Mouse (Mus musculus): ENCODE data around the gene Ints7.

The Ints7 gene

DNA sequence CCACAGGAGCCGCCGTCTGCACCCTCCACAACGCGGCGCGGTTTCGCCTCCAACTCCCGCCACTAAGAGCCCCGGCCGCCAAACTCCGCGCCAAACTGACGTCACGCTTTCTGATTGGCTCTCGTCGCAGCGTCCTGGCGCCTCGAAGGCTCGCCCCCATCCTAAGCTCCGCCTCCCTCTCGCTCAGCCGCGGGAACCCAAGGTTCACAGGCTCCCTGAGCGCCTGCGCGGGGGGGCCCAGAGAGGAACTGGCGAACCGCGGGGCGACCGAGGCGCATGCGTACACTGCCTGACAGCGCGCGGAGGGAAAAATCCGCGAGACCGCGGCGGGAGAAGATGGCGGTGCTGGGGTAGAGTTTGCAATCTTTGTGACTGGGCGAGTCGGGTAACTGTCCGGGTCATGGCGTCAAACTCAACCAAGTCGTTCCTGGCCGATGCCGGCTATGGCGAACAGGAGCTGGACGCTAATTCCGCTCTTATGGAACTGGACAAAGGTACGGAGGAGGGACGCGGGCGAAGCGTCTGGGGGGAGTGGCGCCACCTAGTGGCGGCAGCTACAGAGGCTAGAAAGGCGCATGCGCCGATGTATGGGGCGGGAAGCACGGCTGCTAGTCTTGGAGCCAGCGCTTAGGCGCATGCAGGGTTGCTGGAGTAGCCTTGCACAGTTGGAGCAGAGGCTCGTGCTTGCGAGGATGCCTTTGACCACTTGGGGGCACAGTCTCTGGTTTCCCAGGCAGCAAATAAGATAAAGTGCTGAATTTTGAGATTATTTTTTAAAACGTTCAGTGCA, at the start of gene Ints7, which contains the start of gene Dtl:
Ints7 (plus strand) TSS at position 179 of the 790 bp plus-strand sequence.
Dtl (minus strand) TSS at position 87 of the 790 bp plus-strand sequence.
- DNase-seq (ENCODE audit: low read depth, low spot score), result peak; percentile 100

DNA sequence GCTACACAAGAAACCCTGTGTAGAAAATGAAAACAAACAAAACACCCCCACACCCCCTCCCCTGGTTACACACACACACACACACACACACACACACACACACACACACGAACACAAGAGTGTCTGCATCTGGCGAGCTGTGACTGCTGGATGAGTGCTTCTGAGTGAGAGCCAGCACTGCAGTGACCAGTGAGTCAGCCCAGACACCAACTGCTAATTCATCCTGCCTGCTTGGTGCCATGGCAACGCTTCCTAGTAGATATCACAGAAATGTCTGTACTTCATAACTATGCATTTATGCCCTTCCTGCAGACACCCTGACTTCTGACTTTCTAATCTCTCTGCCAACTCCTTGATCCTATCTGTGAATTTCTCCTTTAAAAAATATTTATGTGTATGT, 48.3 kb upstream of the Ints7 start:
- DNase-seq (ENCODE audit: low read depth, low spot score), result no peak

DNA sequence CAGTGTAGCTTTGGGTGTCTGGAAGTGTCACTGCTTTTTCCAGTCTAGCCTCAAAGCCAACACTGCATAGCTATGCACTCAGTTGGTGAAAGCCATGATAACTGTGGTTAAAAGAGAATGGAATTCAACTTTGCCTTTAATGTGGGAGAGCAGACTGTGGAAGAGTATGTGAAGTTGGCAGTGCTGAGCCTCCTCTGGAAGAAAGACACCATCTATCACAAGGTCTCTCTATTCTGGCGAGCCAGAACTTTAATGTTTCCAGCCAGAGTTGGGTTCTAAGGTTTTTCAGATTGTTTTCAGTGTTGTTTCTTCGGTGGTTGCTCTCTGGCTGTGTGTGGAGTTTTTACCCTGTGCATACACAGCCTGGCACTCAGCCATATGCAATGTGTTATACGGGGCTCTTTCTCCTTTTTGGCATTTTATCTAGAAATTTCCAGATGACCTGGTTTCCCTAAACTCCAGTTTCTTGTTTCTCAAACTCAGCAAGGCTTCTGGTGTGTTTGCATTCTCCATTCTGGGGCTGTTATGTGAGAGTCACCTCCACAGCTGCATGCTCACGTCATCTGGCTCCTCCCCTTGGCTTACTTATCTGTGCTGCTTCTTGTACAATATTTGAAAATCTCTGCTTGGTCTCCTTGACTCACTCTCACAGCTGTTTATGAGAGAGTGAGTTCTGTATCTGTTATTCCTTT, 47.4 kb upstream of the Ints7 start:
- no peak for DNase-seq (ENCODE audit: low read depth, low spot score)

DNA sequence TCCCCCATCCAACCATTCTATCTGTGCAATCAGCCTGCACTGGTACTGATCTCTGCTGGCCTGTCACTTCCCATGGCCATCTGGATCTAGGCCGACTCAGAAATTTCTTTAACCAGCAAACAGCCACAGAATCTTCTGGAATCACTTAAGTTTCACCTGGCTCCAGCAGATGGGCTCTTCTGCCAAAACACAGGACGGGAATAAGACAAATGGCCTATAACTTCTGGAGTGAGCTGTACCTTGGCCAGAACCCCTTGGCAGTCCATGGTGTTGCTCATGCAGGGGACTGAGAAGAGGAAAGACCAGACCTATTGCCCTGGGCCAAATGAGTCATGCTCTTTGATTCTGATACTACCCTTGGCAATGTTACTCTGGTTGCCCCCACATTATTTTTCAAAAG, 46.0 kb upstream of the Ints7 start:
- DNase-seq (ENCODE audit: low read depth, low spot score), result no peak

DNA sequence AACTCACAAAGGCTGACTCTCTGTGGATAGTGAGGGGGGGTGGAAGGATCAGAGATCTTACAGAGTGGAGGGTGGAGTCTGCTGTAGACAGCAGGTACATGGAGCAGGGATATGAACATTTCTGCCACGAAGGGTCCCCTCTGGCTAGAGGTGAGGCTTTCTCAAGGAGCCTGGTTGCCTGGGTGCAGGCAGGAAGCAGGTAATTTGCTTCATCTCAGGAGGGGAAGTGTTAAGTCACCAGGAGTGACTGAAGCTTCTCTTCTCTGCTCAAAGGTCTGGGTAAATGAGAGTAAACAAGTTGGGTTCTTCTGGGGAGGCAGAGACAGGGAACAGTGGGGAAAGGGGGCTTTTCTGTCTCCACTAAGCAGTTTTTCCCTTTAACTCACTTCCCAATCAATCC, 44.4 kb upstream of the Ints7 start:
- DNase-seq (ENCODE audit: low read depth, low spot score), result no peak

DNA sequence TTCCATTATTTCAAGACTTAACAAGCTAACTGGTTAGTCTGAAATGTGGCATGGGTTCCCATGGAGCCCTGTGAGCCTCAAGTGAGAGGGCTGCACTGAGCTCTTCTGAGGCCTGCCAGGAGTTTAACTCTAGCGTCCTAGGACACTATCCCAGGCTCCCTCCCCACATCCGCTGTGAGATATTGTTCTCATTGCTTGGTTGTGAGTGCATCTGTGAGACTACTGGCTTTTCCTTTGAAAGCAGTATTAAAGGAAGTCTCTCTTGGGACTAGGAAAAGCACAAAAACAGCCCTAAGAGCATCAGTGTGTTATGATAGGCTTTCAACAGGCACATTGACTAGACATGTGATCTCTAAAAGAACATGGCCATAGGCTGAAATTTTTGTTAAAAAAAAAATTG, 40.5 kb upstream of the Ints7 start:
- DNase-seq (ENCODE audit: low read depth, low spot score), result no peak

DNA sequence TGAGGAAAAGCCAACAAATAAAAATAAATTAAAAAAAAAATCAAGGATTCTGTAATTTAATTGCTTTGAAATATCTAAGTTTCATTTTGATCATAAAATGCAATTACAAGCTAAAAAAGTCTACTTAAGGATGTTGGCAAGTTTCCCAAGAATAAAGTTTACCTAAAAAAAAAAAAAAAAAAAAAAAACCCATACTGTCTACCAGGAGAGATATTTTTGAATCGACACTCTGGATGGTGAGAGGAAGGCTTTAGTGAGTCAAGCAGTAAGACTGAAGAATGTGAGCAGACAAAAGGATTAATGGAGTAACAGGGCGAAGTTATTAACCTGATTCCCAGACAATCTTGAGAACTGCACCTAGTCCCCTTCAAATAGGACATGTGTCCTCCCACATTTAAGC, 35.1 kb upstream of the Ints7 start:
- no peak for DNase-seq (ENCODE audit: low read depth, low spot score)

DNA sequence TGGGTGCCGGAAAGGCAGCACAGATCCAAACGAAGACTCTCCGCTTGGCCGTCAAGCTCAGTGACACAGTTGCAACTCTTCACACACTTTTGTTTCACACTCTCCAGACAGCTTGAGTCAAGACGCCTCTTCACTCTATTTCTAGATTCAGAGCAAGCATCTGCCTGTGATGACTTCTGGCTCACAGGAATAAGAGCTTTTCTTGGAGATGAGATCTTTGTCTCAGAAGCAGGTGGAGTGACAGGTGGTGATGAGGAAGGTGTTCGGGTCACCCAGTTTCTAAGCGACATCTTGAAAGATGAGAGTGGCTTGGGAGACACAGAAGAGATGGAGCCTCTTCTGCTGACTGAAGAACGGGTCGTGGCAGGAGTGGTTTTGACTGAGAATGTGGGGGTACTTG, 34.4 kb upstream of the Ints7 start:
- no peak for DNase-seq (ENCODE audit: low read depth, low spot score)

DNA sequence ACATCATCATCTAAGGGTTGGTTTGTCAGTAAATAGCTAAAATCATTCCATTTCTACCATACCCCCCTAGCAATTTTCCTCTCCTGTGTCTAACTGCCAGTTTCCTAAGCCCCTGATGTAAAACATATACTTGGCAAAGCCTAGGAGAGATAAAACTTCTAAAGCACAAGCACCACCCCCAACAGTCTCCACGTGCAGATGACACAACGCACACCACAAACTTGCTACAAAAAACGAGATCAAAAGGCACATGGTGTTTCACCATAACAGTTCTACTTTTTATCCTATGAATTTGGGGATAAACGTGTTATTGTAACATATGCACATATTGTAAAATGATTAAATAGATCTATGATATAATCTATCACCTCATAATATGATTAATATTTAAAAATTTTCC, 33.8 kb upstream of the Ints7 start:
- DNase-seq (ENCODE audit: low read depth, low spot score), result no peak

DNA sequence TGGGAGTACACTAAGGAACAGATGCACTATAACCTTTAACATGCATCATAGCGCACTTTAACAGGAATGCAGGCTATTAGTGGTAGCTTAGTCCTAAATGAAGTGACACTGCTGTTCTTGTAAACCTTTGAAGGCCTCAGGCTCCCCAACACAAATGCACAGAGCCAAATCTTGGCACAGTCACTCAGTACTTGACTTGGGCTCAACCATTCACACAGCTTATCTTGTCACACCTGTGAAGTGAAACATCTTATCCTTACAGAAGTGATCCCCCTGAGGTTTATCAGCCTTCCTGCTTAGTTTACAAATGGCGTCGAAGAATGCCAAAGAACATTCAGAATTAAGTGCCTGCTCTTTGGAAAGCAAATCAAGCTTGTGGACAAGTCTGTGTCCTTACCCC, 31.7 kb upstream of the Ints7 start:
- no peak for DNase-seq (ENCODE audit: low read depth, low spot score)

DNA sequence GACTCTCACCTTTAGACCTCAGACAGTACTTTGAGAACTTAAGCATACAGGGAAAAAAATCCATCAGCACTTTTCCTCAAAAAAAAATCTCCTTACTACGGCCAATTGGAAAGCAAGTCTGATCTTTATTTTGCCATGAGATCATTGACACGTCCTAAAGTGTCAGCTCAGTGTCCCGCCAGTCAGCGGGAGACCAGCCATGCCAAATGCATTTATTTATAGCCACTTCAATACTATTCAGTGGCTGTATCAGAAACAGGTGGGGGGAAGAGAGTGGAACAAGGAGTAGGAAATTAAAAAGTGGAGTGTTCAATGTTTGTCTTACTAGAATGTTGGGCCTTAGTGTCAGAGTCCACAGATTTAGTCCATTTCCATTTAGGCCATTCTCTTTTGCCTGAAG, 24.6 kb upstream of the Ints7 start:
- no peak for DNase-seq (ENCODE audit: low read depth, low spot score)

DNA sequence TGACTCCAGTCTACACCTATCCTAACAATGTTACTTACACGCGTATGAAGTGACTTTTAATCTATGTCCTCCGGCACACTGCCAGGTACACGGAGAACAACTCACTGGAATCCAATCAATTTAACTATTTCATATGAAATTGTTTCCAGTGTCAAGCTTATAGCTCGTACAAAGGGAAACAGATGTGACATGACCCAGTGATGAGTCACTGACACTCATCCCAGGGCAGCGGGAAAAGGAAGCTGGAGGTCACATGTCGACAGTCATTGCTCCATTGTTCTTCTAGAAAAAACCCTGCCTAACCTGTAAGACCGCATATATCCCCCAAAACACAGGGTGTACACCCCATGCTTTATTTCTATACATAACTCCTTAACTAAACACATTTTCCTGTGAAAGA, 18.3 kb upstream of the Ints7 start:
- DNase-seq (ENCODE audit: low read depth, low spot score), result no peak

DNA sequence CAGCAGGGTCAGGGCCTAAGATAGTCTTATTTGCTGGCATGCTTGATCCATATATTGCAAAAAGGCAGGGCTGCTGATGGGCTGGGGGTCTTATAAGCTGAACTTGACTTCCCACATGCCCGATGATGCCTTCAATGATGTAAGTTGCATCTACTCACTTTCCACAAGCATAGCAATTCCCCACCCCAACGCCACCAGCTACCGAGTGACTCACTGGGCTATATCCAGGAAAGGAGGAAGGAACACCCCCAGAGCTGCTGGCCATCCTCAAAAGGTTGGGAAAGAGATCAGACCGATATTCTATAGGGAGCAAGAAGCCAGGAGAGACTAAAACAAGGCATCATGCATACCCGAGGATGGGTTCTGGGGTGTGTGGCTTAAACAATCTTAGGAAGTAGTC, 15.7 kb upstream of the Ints7 start:
- no peak for DNase-seq (ENCODE audit: low read depth, low spot score)

DNA sequence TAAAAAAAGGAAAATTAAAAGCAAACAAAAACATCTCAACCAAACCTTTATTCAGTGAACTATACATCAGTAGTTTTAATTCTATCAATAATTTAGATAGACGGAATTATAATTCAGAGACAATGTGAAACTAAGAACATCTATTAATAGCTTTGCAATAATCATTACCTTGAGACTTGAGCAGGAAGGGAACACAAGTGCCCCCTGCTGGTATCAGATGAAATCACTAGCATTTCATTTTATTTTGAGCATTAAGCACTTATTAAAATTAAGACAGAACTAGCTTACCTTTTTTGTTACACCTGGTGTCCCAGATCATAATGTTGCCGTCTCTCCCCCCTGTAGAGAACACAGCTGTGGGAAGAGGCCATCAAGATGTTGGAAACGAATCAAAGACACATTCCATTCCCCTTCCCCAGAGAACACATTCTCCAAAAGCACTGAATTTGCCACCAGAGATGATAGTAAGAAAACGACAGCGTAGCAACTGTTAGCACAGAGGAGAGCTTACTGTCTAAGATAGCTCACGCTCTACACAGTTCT, 12.5 kb upstream of the Ints7 start:
- peak; percentile 13 for DNase-seq (ENCODE audit: low read depth, low spot score)

DNA sequence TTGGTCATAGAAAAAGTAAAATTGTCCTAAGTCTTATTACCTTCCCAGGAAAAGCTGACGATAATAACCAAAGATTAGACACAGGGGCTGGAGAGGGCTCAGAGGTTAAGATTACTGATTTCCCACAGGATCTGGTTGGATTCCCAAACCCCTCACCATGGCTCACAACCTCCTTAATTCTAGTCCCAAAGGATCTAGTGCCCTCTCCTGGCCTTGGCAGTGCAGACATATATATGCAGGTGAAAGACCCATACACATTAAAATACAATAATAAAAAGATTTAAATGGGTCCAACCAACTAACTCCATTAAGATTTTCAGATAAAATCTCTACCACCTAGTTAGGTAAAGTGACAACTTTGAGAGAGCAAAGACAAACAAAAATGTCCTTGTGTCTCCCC, 7.6 kb upstream of the Ints7 start:
- DNase-seq (ENCODE audit: low read depth, low spot score), result no peak

DNA sequence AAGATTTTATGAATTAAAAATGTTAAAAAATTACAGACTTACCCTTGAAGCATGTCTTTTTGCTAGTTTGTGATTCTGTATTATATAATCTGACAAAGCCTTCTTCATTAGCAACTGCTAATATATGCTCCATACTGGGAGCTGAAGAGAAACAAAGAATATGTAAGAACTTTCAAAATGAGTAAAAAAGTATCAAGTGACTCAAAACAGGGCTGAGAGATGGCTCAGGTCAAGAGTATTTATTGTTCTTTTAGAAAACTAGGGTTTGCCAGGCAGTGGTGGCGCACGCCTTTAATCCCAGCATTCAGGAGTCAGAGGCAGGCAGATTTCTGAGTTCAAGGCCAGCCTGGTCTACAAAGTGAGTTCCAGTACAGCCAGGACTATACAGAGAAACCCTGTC, 5.8 kb upstream of the Ints7 start:
- no peak for DNase-seq (ENCODE audit: low read depth, low spot score)

DNA sequence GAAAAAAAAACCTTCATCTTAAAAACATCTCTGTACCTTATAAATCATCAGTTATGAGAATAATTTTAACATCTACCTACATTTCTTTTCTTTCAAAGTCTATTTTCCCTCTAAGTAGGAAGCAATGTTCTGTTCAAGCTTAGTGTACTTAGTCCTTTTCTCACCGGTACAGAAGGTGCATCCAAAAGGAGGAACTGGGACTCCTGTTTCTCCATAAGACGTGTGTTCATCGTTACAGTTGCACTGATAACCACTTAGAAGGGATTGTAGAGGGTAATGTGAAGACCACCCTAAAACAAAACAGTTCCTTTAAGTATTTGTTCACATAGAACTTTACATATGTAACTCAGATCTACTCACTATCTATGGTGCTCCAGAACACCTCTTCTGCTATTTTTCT, 5.0 kb upstream of the Ints7 start:
- DNase-seq (ENCODE audit: low read depth, low spot score), result no peak

DNA sequence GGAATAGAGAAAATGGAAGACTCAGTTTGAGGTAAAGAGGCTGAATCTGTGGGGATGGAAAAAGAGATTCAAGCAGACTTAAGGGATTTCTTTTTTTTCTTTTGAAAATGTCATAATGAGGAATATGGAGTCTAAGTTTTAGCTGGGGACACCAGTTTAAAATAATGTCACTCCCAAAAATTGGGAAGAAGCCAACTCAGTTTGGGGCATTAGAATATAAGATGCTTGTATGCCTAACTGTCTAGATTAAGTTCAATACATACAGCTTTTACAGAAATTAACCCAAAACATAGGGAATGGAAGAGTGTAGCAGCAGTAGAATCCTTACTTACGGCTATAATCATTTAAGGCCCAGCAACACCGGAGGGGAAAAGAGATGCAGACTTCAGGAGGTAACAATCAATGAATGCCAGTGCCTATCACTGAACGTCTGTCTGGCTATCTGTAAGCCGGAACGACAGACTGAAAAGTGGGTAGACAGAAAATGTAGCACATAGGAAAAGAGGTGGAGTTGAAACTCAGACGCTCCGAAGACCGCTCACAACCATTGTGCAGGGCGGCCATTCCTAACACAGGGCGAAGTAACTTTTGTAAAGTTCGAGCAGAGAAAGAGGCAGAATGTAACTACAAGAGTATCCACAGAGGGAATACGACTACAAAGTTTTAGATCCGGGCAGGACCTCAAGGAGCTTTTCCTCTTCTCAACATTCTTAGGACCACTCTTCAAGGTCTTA, 1.4 kb upstream of the Ints7 start:
- peak; percentile 9 for DNase-seq (ENCODE audit: low read depth, low spot score)

DNA sequence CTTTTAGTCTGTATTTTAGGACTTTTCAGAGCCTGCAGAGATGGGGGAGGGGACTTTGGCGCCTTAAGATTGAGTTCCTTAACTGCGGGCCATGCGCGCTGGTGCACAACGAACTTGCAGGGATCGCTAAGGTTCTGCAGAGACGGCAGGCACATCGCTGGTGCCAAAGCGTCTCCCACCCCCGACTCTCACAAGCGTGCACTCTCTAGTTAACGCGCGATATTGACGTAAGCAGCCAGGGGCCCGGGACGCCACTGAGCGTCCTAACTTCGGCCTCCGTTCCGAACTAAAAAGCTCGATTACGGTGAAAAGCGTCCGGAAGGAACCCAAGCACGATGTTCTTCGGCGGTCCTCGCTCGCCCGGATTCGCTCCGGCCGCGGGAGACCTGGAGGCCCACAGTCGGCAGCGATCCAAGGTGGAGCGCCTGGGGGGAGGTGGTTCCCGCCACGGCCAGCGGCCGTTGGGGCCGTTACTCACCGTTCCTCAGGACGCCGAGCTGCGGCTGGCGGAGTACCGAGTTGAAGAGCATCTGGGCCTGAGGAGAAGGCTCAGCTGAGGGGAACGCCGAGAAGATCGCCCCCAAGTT, 472 bp upstream of the Ints7 start:
- DNase-seq (ENCODE audit: low read depth, low spot score), result peak; percentile 64

DNA sequence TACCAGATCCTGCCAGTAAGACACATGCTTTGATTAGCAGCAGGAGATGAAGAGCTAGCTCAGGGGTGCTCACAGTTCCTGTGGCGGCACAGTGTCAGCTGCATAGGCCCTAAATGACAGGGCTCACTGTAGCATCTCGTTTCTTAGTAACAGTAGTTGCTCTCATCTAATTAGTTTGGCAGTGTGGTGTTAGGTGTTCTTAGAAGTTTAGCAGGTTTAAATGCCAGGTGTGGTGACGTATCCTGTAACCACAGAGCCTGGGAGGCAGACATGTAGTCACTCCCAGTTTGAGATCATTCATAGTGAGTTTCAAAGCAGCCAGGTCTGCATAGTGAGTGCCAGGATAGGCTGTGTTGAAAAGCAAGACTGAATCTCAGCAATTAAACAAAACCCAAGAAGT, 4.1 kb downstream of the Ints7 start:
- DNase-seq (ENCODE audit: low read depth, low spot score), result no peak

DNA sequence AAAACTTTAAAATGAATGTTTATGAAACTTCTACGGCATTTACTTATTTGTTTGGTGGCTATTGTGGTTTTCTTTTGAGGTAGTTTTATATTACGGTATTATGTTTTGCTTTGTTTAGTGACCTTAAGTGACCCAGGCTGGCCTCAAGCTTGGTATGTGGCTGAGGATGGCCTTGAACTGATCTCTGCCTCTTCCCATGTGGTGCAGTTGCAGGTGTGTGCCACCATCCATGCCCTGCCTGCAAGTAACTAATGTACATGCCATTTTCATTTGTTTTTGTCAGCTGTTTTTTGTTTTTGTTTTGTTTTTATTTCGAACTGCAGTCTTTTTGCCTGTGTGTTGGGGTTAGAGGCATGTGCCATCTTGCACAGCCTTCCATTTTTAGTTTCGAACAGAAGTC, 6.2 kb downstream of the Ints7 start:
- no peak for DNase-seq (ENCODE audit: low read depth, low spot score)

DNA sequence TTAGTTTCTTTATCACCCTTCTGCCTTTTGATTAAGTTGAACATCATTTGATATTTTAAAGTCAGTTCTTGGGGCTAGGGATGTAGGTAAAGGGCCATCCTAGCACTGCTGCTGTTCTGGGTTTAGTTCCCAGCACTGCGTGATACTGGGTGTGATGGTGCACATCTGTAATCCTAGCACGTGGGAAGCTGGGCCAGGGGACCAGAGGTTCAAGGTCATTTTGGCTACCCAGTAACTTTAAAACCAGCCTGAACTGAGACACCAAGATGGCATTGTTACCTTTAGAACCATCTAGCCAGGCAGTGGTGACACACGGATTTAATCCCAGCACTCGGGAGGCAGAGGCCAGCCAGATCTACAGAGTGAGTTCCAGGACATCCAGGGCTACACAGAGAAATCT, 8.4 kb downstream of the Ints7 start:
- DNase-seq (ENCODE audit: low read depth, low spot score), result no peak

Measured in embryo, embryonic 11.5 days (tissue).